8 mouse cellular contexts compared by ENCODE assay signal in genomic region chr2:13011472-13011871, GRCm38 (mm10). TPM values are rescaled to one million over a fixed set of nuclear protein-coding genes. Genes with fewer than 3 reads are reported as not detected.
DNase-seq lines count a peak whose midpoint lies in the region; ATAC-seq and TF ChIP-seq lines count a peak whose summit lies in the region.

TSS of gene C1ql3 (minus strand) at chr2:13011806.

- H3K27ac ChIP-seq in lung, embryonic 15.5 days: no peak within 1 kb of the TSS
- no peak within 1 kb of the TSS for H3K27ac ChIP-seq in embryonic facial prominence, embryonic 12.5 days
- peak within 1 kb of the TSS; percentile 76 for H3K27ac ChIP-seq in hindbrain, embryonic 11.5 days (ENCODE audit: low read depth, low read length)
- 0 out of 2 replicates have a peak within 1 kb of the TSS, but pooled peaks have one; percentile 26 for H3K27ac ChIP-seq in midbrain, embryonic 15.5 days
- no peak within 1 kb of the TSS for H3K27ac ChIP-seq in thymus, adult 2 months (ENCODE audit: control insufficient read depth, insufficient read depth, low read length)

- TF ChIP-seq CTCF in thymus, adult 2 months (IDR thresholded peaks at IDR 0.05; ENCODE audit: borderline replicate concordance, control insufficient read depth, extremely low read depth, insufficient read depth, low read length, poor library complexity): no peak

- H3K4me2 ChIP-seq in lung, embryonic 15.5 days: peak within 1 kb of the TSS; percentile 99
- peak within 1 kb of the TSS; percentile 99 for H3K4me2 ChIP-seq in embryonic facial prominence, embryonic 12.5 days (replicated peaks)
- H3K4me2 ChIP-seq in hindbrain, embryonic 11.5 days (replicated peaks; ENCODE audit: low read depth, low read length): peak within 1 kb of the TSS; percentile 97
- H3K4me2 ChIP-seq in midbrain, embryonic 15.5 days: peak within 1 kb of the TSS; percentile 96

- H3K4me1 ChIP-seq in lung, embryonic 15.5 days: peaks cover 21% of the 10 kb centered on the region
- H3K4me1 ChIP-seq in embryonic facial prominence, embryonic 12.5 days: peaks cover 17% of the 10 kb centered on the region
- H3K4me1 ChIP-seq in hindbrain, embryonic 11.5 days (replicated peaks; ENCODE audit: control insufficient read depth, insufficient read depth, low read length): 0 out of 2 replicates have a peak, but pooled peaks cover 7% of the 10 kb centered on the region
- peaks cover 29% of the 10 kb centered on the region for H3K4me1 ChIP-seq in midbrain, embryonic 15.5 days
- H3K4me1 ChIP-seq in thymus, adult 2 months (replicated peaks; ENCODE audit: control insufficient read depth, insufficient read depth, low read length): peaks cover 18% of the 10 kb centered on the region

- H3K9me3 ChIP-seq in lung, embryonic 15.5 days: no peaks in the 10 kb centered on the region
- H3K9me3 ChIP-seq in embryonic facial prominence, embryonic 12.5 days: no peaks in the 10 kb centered on the region
- H3K9me3 ChIP-seq in hindbrain, embryonic 11.5 days (ENCODE audit: control insufficient read depth, low read length): no peaks in the 10 kb centered on the region
- no peaks in the 10 kb centered on the region for H3K9me3 ChIP-seq in midbrain, embryonic 15.5 days

- peak within 1 kb of the TSS; percentile 24; the same call in 1 of the 2 replicates for H3K9ac ChIP-seq in lung, embryonic 15.5 days
- H3K9ac ChIP-seq in embryonic facial prominence, embryonic 12.5 days: peak within 1 kb of the TSS; percentile 45
- peak within 1 kb of the TSS; percentile 67 for H3K9ac ChIP-seq in hindbrain, embryonic 11.5 days (ENCODE audit: low read depth, low read length)
- peak within 1 kb of the TSS; percentile 40 for H3K9ac ChIP-seq in midbrain, embryonic 15.5 days

- peaks cover 55% of the 10 kb centered on the region for H3K27me3 ChIP-seq in lung, embryonic 15.5 days
- H3K27me3 ChIP-seq in embryonic facial prominence, embryonic 12.5 days: peaks cover 48% of the 10 kb centered on the region
- peaks cover 27% of the 10 kb centered on the region for H3K27me3 ChIP-seq in hindbrain, embryonic 11.5 days (ENCODE audit: control insufficient read depth, insufficient read depth, low read length)
- H3K27me3 ChIP-seq in midbrain, embryonic 15.5 days (replicated peaks): peaks cover 32% of the 10 kb centered on the region
- H3K27me3 ChIP-seq in thymus, adult 2 months (ENCODE audit: control insufficient read depth, insufficient read depth, low read length): peaks cover 2% of the 10 kb centered on the region; the same call in 1 of the 2 replicates

- DNase-seq in lung, postnatal 25 days (ENCODE audit: low spot score): no peak
- peak; percentile 60 for DNase-seq in hindbrain, embryonic 11.5 days (ENCODE audit: low spot score)
- DNase-seq in left cerebral cortex, adult 9 months (ENCODE audit: low spot score in 2 of 2): peak; percentile 55 to 90
- DNase-seq in thymus, adult 2 months: peak; percentile 14
- DNase-seq in urinary bladder, adult 2 months (ENCODE audit: low spot score): no peak

- no peak for ATAC-seq in lung, embryonic 15.5 days (ENCODE audit: borderline replicate concordance, extremely low read depth, low FRiP score, low TSS enrichment)
- ATAC-seq in embryonic facial prominence, embryonic 12.5 days (ENCODE audit: insufficient number of reproducible peaks, insufficient read depth, low FRiP score, low TSS enrichment): no peak
- ATAC-seq in hindbrain, embryonic 11.5 days (ENCODE audit: low FRiP score): no peak
- ATAC-seq in midbrain, embryonic 15.5 days (replicated peaks): 0 out of 2 replicates have a peak, but pooled peaks have one; percentile 28

- no peaks in the 10 kb centered on the region for H3K36me3 ChIP-seq in lung, embryonic 15.5 days
- no peaks in the 10 kb centered on the region for H3K36me3 ChIP-seq in embryonic facial prominence, embryonic 12.5 days
- no peaks in the 10 kb centered on the region for H3K36me3 ChIP-seq in hindbrain, embryonic 11.5 days (ENCODE audit: control insufficient read depth, insufficient read depth, low read length)
- H3K36me3 ChIP-seq in midbrain, embryonic 15.5 days (replicated peaks): no peaks in the 10 kb centered on the region
- H3K36me3 ChIP-seq in thymus, adult 2 months (ENCODE audit: control insufficient read depth, insufficient read depth, low read length): no peaks in the 10 kb centered on the region

- 2% methylated on average over 19 of the region's 19 CpGs for WGBS in lung, embryonic 15.5 days
- under 1% methylated on average over 19 of the region's 19 CpGs for WGBS in embryonic facial prominence, embryonic 12.5 days
- WGBS in hindbrain, embryonic 11.5 days: under 1% methylated on average over 19 of the region's 19 CpGs
- WGBS in midbrain, embryonic 15.5 days: under 1% methylated on average over 19 of the region's 19 CpGs
- WGBS in thymus, adult 2 months: 3% methylated on average over 19 of the region's 19 CpGs

- TF ChIP-seq POLR2A in thymus, adult 2 months (IDR thresholded peaks at IDR 0.05; ENCODE audit: control insufficient read depth, extremely low read depth, insufficient read depth, low read length, poor library complexity): no peak

- peak within 1 kb of the TSS; percentile 50 for H3K4me3 ChIP-seq in lung, embryonic 15.5 days
- H3K4me3 ChIP-seq in embryonic facial prominence, embryonic 12.5 days: peak within 1 kb of the TSS; percentile 59
- H3K4me3 ChIP-seq in hindbrain, embryonic 11.5 days (ENCODE audit: low read depth, low read length): peak within 1 kb of the TSS; percentile 59
- H3K4me3 ChIP-seq in midbrain, embryonic 15.5 days: peak within 1 kb of the TSS; percentile 48
- H3K4me3 ChIP-seq in thymus, adult 2 months (ENCODE audit: control insufficient read depth, insufficient read depth, low read length): peak within 1 kb of the TSS; percentile 47

RNA-seq across cellular contexts. Expression of gene C1ql3, which starts in this region (rescaled TPM):
- 0.17 and 0.21 TPM in 2 replicates for polyA plus RNA-seq in lung, embryonic 15.5 days (2015; fragmentation: Nextera tagmentation; extraction: Ambion mirVana)
- 1.2 and 1.3 TPM in 2 replicates for polyA plus RNA-seq in embryonic facial prominence, embryonic 12.5 days (2016; fragmentation: Nextera tagmentation; extraction: Ambion mirVana)
- polyA plus RNA-seq in hindbrain, embryonic 11.5 days (2014; fragmentation: Nextera tagmentation; extraction: Ambion mirVana): 7.9 and 8.3 TPM in 2 replicates
- polyA plus RNA-seq in midbrain, embryonic 15.5 days (2015; fragmentation: Nextera tagmentation; extraction: Ambion mirVana): 1.8 and 2.3 TPM in 2 replicates
- polyA plus RNA-seq in thymus, adult 2 months (2012; rRNA removed): 1.1 TPM in 2 replicates
- polyA plus RNA-seq in urinary bladder, adult 2 months (2012; rRNA removed): 0.47 and 0.62 TPM in 2 replicates

Comparison
In these comparisons a context has a peak if more than half of its experiments do, and no peak if none do; other contexts are left out.
1. H3K27ac ChIP-seq: peak in hindbrain, embryonic 11.5 days (single experiment) and midbrain, embryonic 15.5 days (single experiment); none in lung, embryonic 15.5 days (single experiment), embryonic facial prominence, embryonic 12.5 days (single experiment) and thymus, adult 2 months (single experiment).
2. DNase-seq: peak in hindbrain, embryonic 11.5 days (single experiment), left cerebral cortex, adult 9 months (2 of 2) and thymus, adult 2 months (single experiment); none in lung, postnatal 25 days (single experiment) and urinary bladder, adult 2 months (single experiment).
3. Peak in every context shown above with its lines, with median percentiles within 50 percentile points of each other: H3K4me2 ChIP-seq, H3K4me3 ChIP-seq and H3K9ac ChIP-seq.